Mouse (Mus musculus): ENCODE results near the gene Trmt112.

Gene Trmt112

GRCm38 (mm10) chr19:6926559-6927255 is 17.2 kb downstream of the Trmt112 start:
- peak; percentile 59 for DNase-seq

DNA sequence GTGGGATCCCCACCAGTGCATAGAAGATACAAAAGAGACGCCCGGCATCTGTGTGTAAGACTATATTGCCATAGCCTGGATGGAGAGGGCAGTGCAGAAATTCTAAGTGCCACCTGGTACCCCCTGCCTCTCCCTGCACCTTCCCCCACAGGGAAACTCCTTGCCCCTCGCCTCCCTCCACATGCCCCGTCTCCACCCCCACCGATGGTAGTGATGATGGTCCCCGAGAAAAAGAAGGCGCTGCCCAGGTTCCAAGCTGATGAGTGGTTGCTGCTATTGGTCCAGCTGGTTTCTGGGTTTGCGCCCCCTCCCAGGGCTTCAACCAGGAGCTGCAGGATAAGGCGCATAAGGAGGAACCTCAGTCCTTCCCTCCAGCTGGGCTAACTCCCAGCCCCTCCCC is 18.6 kb downstream of the Trmt112 start:
- no peak for DNase-seq

- DNase-seq = peak; percentile 60
Measured at GRCm38 (mm10) chr19:6931002-6931401, 21.5 kb downstream of the Trmt112 start.

DNA sequence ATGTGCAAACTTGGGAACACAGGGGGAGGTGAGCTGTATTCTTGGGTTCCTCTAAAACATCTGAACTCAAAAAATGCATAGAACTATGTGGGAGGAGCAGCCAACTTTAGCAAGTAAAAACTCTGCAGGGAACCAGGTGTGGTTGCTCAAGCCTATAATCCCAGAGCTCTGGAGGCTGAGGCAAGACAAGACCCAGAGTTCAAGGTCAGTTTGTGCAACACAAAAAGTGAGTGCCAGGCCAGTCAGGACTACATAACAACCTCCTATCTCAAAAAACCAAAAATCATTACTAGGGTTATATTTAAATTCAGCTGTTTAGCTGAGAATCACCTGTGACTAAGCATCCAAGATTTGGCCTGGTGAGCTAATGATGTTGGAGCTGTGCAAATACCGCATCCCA is 22.5 kb downstream of the Trmt112 start:
- DNase-seq = no peak

GRCm38 (mm10) chr19:6933102-6933435 is 23.6 kb downstream of the Trmt112 start:
- DNase-seq = no peak

GRCm38 (mm10) chr19:6933436-6934194 is 24.1 kb downstream of the Trmt112 start:
- DNase-seq = peak; percentile 80

DNA sequence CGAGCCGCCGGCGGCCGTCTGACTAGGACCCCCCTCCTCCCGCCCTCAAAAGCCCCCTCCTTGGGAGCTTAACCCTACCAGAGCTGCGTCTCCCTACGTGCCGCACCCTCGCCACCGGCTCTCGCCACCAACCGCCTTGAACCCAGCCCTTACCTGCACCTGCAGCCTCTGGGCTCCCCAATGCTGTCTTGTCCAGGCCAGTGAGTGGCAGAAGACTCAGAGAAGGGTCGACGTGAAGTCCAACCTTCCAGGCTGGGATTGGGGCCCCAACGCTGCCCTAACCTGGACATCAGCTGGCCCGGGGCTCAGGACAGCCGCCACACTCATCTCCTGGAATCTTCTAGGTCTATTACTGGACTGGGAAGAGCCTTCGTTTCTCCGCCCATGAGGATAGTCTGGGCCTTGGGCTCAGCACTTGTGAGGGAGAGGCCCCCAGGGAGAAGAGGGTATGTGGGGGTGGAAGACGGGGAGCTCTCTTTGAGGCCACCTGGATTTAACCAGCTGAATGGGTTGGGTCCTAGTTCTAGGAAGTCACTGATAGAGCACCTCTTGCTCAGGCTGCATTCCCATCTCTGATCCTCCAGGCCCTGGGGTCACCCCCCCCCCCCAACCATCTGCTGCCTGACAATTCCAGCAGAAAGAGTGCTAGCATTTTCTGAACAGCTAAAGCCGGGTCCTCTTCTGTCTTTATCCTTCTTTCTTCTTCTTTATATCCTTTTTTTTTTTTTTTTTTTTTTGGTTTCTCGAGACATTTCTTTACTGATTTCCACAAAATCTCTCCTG is 24.9 kb downstream of the Trmt112 start, which contains the start of gene Kcnk4:
TSS of gene Kcnk4 (minus strand) at position 321 of the 783 bp plus-strand sequence.
- DNase-seq = peak; percentile 53

- DNase-seq = peak; percentile 63
Measured at GRCm38 (mm10) chr19:6936299-6936698, 26.8 kb downstream of the Trmt112 start.

DNA sequence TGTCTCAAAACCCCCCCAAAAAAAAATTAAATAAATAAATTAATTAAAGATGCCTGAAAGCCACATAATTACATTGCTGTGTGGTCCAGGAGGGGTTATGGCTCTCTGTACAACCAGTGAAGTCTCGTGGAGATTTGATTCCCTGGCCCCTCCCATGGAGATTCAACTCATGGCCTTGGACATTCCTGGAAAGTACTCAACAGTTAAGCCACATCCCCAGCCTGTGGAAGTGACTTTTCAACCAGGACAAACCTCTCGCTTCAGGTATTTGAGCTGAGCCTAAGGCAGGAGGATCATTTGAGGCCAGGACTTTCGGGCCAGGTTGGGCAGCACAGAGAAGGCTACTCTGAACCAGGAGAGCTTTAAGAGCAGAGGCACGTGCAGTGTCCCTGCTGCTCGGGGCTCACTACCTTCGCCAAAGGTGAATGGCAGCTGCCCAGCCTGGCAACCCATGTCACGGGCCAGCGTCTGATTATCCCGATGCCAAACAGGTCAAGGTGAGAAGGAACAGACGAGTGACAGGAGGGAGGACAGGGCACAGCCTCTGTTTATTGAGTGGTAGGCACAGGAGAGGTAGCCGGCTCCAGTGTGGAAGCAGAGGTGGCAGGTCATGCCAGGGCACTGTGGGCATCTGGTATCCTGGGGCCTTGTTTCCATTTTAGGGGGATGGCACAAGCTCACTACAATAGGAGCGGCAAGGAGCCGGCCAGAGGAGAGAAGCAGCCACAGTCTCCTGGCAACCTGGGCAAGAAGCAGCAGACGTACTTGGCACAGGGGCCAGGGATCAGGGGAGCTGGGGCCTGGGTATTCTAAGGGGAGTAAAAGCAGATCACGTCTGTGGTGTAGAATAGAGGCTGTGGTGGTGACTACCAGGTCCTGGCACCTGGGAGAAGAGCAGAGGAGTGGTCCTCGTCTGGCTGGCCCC is 28.3 kb downstream of the Trmt112 start:
- peak; percentile 82 for DNase-seq

GRCm38 (mm10) chr19:6939106-6940002 is 29.9 kb downstream of the Trmt112 start:
- peak; percentile 63 for DNase-seq

DNA sequence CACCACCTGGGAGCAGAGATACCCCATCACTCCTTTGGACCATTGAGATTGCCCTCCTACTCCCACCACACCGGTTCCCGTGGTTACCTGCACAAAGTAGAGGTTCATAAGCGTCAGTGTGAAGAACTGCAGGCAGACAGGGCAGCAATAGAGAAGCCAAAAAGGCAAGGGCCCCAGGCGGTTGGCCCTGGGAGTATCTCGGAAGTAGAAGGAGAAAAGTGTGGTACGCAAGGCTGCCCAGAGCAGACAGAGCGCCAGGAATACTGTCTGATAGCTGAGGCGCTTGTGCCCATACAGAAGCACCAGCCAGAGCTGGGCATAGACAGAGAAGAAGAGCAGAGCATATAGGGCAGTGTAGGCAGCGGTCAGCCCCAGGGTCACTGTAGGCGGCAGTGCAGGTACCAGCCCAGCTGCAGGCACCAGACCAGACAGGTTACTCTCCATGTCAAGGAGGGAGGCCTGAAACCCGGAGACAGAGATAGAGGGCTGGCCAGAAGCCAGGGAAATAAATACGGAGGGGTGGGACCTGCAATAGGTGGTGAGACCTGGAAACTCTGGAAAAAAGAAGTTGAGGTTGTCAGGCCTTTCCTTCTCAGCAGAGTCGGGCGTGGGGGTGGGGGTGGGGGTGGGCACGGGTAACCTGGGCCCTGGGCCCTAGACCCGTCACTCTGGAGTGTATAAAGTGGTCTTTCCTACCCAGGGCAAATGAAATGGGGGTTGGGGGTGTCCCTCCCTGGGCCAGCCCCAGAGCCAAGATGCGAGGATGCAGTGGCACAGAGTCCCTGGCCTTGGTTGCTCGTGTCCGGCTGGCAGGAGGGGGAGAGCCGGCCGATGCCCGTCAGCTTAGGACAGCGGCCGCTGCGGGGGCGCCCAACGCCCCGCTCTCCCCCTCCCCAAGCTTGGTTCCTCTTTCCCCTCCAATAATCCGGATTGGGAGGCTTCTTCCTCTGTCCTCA is 31.2 kb downstream of the Trmt112 start:
- DNase-seq = peak; percentile 73

- peak; percentile 90 for DNase-seq
Measured at GRCm38 (mm10) chr19:6941372-6942248, 32.1 kb downstream of the Trmt112 start, which contains the start of gene Bad. Gene Bad, plus strand, starts transcription at chr19:6941861.

- peak; percentile 94 for DNase-seq
Measured at GRCm38 (mm10) chr19:6942249-6942691, 32.8 kb downstream of the Trmt112 start, which contains the start of gene Gpr137. Gene Gpr137, minus strand, starts transcription at chr19:6942480.

DNA sequence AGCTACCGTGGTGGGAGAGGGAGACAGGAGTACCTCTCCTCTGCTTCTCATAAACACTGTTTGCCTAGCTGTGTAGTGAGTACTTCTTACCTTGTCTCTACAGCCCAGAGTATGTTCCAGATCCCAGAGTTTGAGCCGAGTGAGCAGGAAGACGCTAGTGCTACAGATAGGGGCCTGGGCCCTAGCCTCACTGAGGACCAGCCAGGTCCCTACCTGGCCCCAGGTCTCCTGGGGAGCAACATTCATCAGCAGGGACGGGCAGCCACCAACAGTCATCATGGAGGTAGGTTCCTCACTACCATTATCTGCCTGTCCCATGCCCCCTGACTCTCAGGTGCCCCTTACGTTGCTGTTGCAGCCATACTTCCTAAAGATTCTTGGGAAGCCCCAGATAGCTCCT is 33.3 kb downstream of the Trmt112 start:
- DNase-seq = peak; percentile 63

DNA sequence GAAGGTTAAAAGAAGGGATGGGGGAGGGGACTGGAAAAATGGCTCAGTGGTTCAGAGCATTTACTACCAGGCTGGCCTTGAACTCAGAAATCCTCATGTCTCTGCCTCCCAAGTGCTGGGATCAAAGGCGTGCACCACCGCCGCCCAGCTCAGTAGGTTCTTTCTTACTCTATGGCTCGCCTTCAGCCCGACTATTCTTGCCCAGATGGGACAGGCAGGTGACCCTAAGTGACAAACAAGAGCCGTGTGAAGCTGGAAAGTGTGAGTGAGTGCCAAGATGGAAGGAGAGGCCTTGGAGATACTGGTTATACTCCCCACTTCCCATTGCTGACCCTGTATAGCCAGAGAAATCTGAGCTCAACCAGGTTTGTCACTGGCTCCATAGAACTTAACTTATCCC is 34.2 kb downstream of the Trmt112 start:
- DNase-seq = peak; percentile 68

DNA sequence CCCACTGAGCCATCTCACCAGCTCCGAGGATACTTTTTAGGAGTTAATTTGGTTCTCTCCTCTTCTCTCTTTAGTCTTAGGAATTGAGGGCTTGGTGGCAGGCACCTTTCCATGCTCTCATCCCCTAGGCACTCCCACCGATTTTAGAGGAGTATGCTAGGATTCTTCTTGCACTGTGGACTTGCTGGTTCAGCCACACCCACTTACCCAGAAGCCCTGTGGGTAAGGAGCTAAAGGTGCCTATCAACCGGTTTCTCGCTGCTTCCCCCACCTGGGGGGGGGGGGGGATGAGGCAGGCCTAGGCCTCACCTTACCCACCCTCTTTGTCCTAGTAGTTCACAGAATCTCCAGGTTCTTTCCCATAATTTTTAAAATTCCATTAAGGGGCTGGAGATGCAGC is 38.2 kb downstream of the Trmt112 start:
- no peak for DNase-seq

DNA sequence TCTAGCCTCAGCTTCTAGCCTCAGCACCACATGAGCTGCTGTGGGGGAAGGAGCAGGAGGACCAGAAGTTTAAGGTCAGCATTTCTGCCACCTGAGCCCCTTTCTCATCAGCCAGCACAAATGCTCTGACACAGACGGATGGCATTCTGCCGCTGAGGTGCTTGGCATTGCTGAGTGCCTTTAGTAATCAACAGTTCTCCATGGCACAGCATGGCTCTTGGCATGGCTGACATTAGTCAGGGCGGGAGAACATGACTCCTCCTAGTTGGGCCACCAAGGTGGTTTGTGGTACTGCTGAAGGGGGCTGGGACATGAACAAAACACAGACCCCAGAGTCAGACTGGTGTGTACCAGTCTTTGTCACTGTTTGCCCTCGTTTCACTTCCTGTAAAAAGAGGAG is 38.7 kb downstream of the Trmt112 start:
- peak; percentile 88 for DNase-seq

DNA sequence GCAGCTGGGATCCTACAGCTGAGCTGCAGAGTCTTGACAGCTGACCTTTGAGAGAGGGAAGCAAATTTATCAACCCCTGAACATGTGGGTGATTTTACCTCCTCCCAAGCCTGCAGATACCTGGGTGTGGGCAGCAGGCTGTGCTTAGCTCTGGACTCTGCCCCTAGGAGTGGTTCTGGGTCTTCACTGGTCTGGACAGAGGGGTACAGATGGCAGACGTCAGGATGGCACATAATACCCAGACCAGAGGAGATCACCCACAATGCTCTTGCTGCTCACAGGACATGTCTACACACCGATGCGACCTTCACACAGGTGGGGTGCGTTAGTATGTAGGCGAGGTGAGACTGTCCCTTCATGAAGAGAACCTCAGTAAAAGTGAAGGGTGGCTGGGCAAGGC is 40.0 kb downstream of the Trmt112 start:
- DNase-seq = peak; percentile 46

DNA sequence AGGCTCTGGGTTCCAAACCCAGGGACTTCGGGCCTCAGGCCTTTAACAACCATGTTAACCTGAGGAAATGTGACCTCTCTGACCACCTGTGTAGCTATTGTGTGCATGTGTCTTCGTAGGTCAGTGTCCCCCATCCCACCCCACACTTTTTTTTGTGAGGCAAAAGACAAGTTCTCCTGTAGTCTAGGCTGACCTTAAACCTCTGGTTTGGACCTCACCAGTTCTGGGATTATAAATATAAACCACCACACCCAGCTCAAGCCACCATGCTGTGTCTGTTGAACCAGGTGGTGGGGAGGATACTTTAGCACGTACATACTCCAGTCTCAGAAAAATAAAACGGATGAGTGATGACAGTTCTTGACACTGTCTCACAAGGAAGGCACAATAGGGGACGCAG is 40.5 kb downstream of the Trmt112 start:
- peak; percentile 35 for DNase-seq
